14 mouse cellular contexts compared by ENCODE assay signal in genomic region chr5:35058216-35058615, GRCm38 (mm10). TPM values are rescaled to one million over a fixed set of nuclear protein-coding genes. Genes with fewer than 3 reads are reported as not detected.
DNase-seq lines count a peak whose midpoint lies in the region; ATAC-seq and TF ChIP-seq lines count a peak whose summit lies in the region.
"Had no signal": no experiment of that assay in that cellular context is flagged by ENCODE, and none has a peak within 500 bp of the region (broad histone marks: within the 10 kb centered on the region; RNA-seq: fewer than 3 reads in every experiment).

No protein-coding gene starts in this region.

- no peaks in the 10 kb centered on the region for H3K9me3 ChIP-seq in heart, embryonic 15.5 days (replicated peaks)
- H3K9me3 ChIP-seq in neural tube, embryonic 12.5 days: no peaks in the 10 kb centered on the region
- H3K9me3 ChIP-seq: liver, embryonic 15.5 days had no signal

- 52% methylated on average over 1 of the region's 1 CpGs for WGBS in cerebellum, adult 2 months
- 58% methylated on average over 1 of the region's 1 CpGs for WGBS in heart, embryonic 15.5 days
- 66% methylated on average over 1 of the region's 1 CpGs for WGBS in neural tube, embryonic 12.5 days
- 90% methylated on average over 1 of the region's 1 CpGs for whole genome bisulfite sequencing in thymus, adult 2 months

- H3K27me3 ChIP-seq in cerebellum, adult 2 months (ENCODE audit: control insufficient read depth, insufficient read depth, low read length): no peaks in the 10 kb centered on the region
- peaks cover 18% of the 10 kb centered on the region; the same call in 1 of the 2 replicates for H3K27me3 ChIP-seq in heart, embryonic 15.5 days
- H3K27me3 ChIP-seq in neural tube, embryonic 12.5 days (replicated peaks): peaks cover 38% of the 10 kb centered on the region
- H3K27me3 ChIP-seq in thymus, adult 2 months (ENCODE audit: control insufficient read depth, insufficient read depth, low read length): peaks cover 3% of the 10 kb centered on the region; the same call in 1 of the 2 replicates

- no peak for ATAC-seq in heart, embryonic 15.5 days (replicated peaks; ENCODE audit: insufficient number of reproducible peaks, insufficient read depth, low FRiP score, low read depth)
- no peak for ATAC-seq in neural tube, embryonic 12.5 days (ENCODE audit: low FRiP score, low read depth)
- ATAC-seq: activated CD4-positive, CD25-positive, alpha-beta regulatory T cell, adult 4 months had no signal

- H3K36me3 ChIP-seq in heart, embryonic 15.5 days: no peaks in the 10 kb centered on the region
- no peaks in the 10 kb centered on the region for H3K36me3 ChIP-seq in neural tube, embryonic 12.5 days
- no peaks in the 10 kb centered on the region for H3K36me3 ChIP-seq in thymus, adult 2 months (ENCODE audit: control insufficient read depth, insufficient read depth, low read length)
- H3K36me3 ChIP-seq: liver, embryonic 15.5 days had no signal

- intact Hi-C loops in heart, postnatal 36 days (cut with DNase I): no loop called here

- H3K4me1 ChIP-seq in cerebellum, adult 2 months (ENCODE audit: control insufficient read depth, insufficient read depth, low read length): peaks cover 6% of the 10 kb centered on the region
- peaks cover 51% of the 10 kb centered on the region for H3K4me1 ChIP-seq in heart, embryonic 15.5 days (replicated peaks)
- peaks cover 14% of the 10 kb centered on the region for H3K4me1 ChIP-seq in neural tube, embryonic 12.5 days
- peaks cover 4% of the 10 kb centered on the region for H3K4me1 ChIP-seq in thymus, adult 2 months (replicated peaks; ENCODE audit: control insufficient read depth, insufficient read depth, low read length)

- H3K4me2 ChIP-seq in heart, embryonic 15.5 days: peak overlapping the region; percentile 88
- H3K4me2 ChIP-seq in neural tube, embryonic 12.5 days (replicated peaks): 0 out of 2 replicates have a peak overlapping the region, but pooled peaks have one; percentile 97
- H3K4me2 ChIP-seq: liver, embryonic 15.5 days had no signal

- peak overlapping the region; percentile 70 for H3K4me3 ChIP-seq in cerebellum, adult 2 months (replicated peaks; ENCODE audit: insufficient read depth, low read depth, low read length)
- peak overlapping the region; percentile 60 for H3K4me3 ChIP-seq in heart, embryonic 15.5 days
- H3K4me3 ChIP-seq in neural tube, embryonic 12.5 days: no peak overlapping the region
- no peak overlapping the region for H3K4me3 ChIP-seq in thymus, adult 2 months (ENCODE audit: control insufficient read depth, insufficient read depth, low read length)
- H3K4me3 ChIP-seq: erythroblast, embryonic 14.5 days; liver, embryonic 15.5 days had no signal

- no peak for TF ChIP-seq POLR2A in cerebellum, adult 2 months (IDR thresholded peaks at IDR 0.05; ENCODE audit: borderline replicate concordance, insufficient read depth, low read length)
- no peak for TF ChIP-seq POLR2A in thymus, adult 2 months (IDR thresholded peaks at IDR 0.05; ENCODE audit: control insufficient read depth, extremely low read depth, insufficient read depth, low read length, poor library complexity)

- DNase-seq in cerebellum, adult 2 months: no peak
- no peak for DNase-seq in cerebellum, adult 9-11 months
- no peak for DNase-seq in heart, postnatal 36 days
- DNase-seq in neural tube, embryonic 10.5 days (ENCODE audit: extremely low spot score, low spot score): no peak
- DNase-seq in thymus, adult 2 months: no peak
- no peak for DNase-seq in layer of hippocampus, postnatal 10 days (ENCODE audit: low spot score in 2 of 2)
- DNase-seq: B cell, adult 2 months; gastrocnemius, postnatal 25 days had no signal

- H3K27ac ChIP-seq in cerebellum, adult 2 months (ENCODE audit: insufficient read depth, low read length): no peak overlapping the region
- H3K27ac ChIP-seq in heart, embryonic 15.5 days: no peak overlapping the region
- no peak overlapping the region for H3K27ac ChIP-seq in neural tube, embryonic 12.5 days
- no peak overlapping the region for H3K27ac ChIP-seq in thymus, adult 2 months (ENCODE audit: control insufficient read depth, insufficient read depth, low read length)
- H3K27ac ChIP-seq: liver, embryonic 15.5 days had no signal

- H3K9ac ChIP-seq in heart, embryonic 15.5 days: no peak overlapping the region
- H3K9ac ChIP-seq in neural tube, embryonic 12.5 days: no peak overlapping the region
- H3K9ac ChIP-seq: liver, embryonic 15.5 days had no signal

- TF ChIP-seq CTCF in cerebellum, adult 2 months (IDR thresholded peaks at IDR 0.05; ENCODE audit: borderline replicate concordance, insufficient read depth, low read depth, low read length): no peak
- no peak for TF ChIP-seq CTCF in thymus, adult 2 months (IDR thresholded peaks at IDR 0.05; ENCODE audit: borderline replicate concordance, control insufficient read depth, extremely low read depth, insufficient read depth, low read length, poor library complexity)

RNA-seq across cellular contexts. Expression of gene Dok7, which starts 1.6 kb away (rescaled TPM):
- 17.3 and 19.0 TPM in 2 replicates for polyA plus RNA-seq in cerebellum, adult 2 months (2012; rRNA removed)
- 11.3 and 12.9 TPM in 2 replicates for polyA plus RNA-seq in heart, embryonic 15.5 days (2015; fragmentation: Nextera tagmentation; extraction: Ambion mirVana)
- total RNA-seq in heart, postnatal 36 days (2021): 10 to 100 TPM; 34.4 to 39.4 TPM
- 1.5 and 1.6 TPM in 2 replicates for polyA plus RNA-seq in neural tube, embryonic 12.5 days (2016; fragmentation: Nextera tagmentation; extraction: Ambion mirVana)
- 0.45 and 2.0 TPM in 2 replicates for polyA plus RNA-seq in thymus, adult 2 months (2012; rRNA removed)
- 10 to 100 TPM; 16.6 to 20.5 TPM for total RNA-seq in layer of hippocampus, postnatal 10 days (2021)
- total RNA-seq: megakaryocyte-erythroid progenitor cell, adult 5-6 weeks had no signal
- polyA plus RNA-seq: activated CD4-positive, CD25-positive, alpha-beta regulatory T cell, adult 4 months; erythroblast, embryonic 14.5 days had no signal

RNA-seq across cellular contexts. Expression of gene Hgfac, which starts 16.9 kb away (rescaled TPM):
- 0.13 and 0.30 TPM in 2 replicates for polyA plus RNA-seq in cerebellum, adult 2 months (2012; rRNA removed)
- 0.48 and 1.9 TPM in 2 replicates for polyA plus RNA-seq in heart, embryonic 15.5 days (2015; fragmentation: Nextera tagmentation; extraction: Ambion mirVana)
- total RNA-seq in heart, postnatal 36 days (2021): under 1 TPM; 0.49 to 0.72 TPM
- 0.35 and 0.46 TPM in 2 replicates for polyA plus RNA-seq in neural tube, embryonic 12.5 days (2016; fragmentation: Nextera tagmentation; extraction: Ambion mirVana)
- polyA plus RNA-seq in thymus, adult 2 months (2012; rRNA removed): 5.7 and 6.5 TPM in 2 replicates
- 1 to 10 TPM in 1 of 2 experiments, under 1 TPM in 1; 0.80 to 1.1 TPM for total RNA-seq in layer of hippocampus, postnatal 10 days (2021)

RNA-seq across cellular contexts. Expression of gene Lrpap1, which starts 47.4 kb away (rescaled TPM):
- polyA plus RNA-seq in cerebellum, adult 2 months (2012; rRNA removed): 112 and 124 TPM in 2 replicates
- 92.4 and 118 TPM in 2 replicates for polyA plus RNA-seq in heart, embryonic 15.5 days (2015; fragmentation: Nextera tagmentation; extraction: Ambion mirVana)
- 10 to 100 TPM; 51.5 to 54.2 TPM for total RNA-seq in heart, postnatal 36 days (2021)
- polyA plus RNA-seq in neural tube, embryonic 12.5 days (2016; fragmentation: Nextera tagmentation; extraction: Ambion mirVana): 105 and 119 TPM in 2 replicates
- 18.9 and 24.4 TPM in 2 replicates for polyA plus RNA-seq in thymus, adult 2 months (2012; rRNA removed)
- total RNA-seq in layer of hippocampus, postnatal 10 days (2021): 100 to 1,000 TPM; 130 to 149 TPM

Comparison
In these comparisons a context has a peak if more than half of its experiments do, and no peak if none do; other contexts are left out.
1. H3K4me3 ChIP-seq: peak in cerebellum, adult 2 months (single experiment) and heart, embryonic 15.5 days (single experiment); none in neural tube, embryonic 12.5 days (single experiment) and thymus, adult 2 months (single experiment).